In the genomic region with DNA sequence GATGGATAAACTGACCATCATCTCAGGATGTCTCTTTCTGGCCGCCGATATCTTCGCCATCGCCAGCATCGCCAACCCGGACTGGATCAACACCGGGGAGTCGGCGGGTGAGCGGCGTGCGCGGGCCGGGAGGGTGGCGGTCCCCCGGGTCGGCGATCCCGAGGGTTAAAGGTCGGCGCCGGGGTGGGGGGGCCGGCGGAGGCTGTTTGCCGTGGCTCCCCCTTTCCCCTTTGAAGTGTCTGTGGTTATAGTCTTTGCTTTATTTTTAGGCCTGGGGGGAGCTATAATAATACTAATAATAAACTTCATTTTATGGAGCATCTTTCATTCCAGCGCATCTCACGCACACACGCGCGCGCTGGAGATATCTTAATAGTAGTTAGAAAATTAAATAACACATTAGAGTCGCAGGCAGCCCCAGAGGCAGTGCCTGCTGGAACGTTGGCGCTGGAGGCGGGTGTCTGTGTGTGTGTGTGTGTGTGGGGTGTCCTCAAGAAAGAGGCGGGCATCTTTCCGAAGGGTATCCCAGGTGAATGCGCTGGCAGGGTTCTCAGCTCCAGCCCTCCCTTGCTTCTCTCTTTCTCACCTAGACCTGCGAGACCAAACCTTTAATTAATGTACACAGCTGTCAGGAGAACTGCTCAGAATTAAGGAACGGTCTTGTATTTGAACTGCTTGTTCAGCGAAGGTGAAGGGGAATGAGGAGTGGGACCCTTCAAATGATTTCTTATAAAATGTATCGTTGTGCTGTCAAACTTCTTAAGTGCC, we compare ENCODE assay signal across 8 mouse cellular contexts. TPM values are rescaled to one million over a fixed set of nuclear protein-coding genes. Genes with fewer than 3 reads are reported as not detected.
A peak's percentile ranks its signal among the peaks of the same experiment; 100 is the strongest.
DNase-seq lines count a peak whose midpoint lies in the region; ATAC-seq and TF ChIP-seq lines count a peak whose summit lies in the region.

No protein-coding gene starts in this region.

- no peak for TF ChIP-seq POLR2A in ES-Bruce4 (IDR thresholded peaks at IDR 0.05; ENCODE audit: insufficient read depth, low read length)

- 1% methylated on average over 42 of the region's 42 CpGs for WGBS in forebrain, embryonic 13.5 days
- 2% methylated on average over 42 of the region's 42 CpGs for WGBS in hindbrain, embryonic 10.5 days

- H3K27me3 ChIP-seq in ES-Bruce4 (ENCODE audit: control insufficient read depth, insufficient read depth, low read length, poor library complexity, severe bottlenecking), result no peaks in the 10 kb centered on the region
- H3K27me3 ChIP-seq in forebrain, embryonic 13.5 days, result no peaks in the 10 kb centered on the region
- H3K27me3 ChIP-seq in hindbrain, embryonic 10.5 days (ENCODE audit: insufficient read depth, poor library complexity, severe bottlenecking), result no peaks in the 10 kb centered on the region

- peak; percentile 66 for ATAC-seq in forebrain, embryonic 13.5 days

- H3K27ac ChIP-seq in ES-Bruce4 (ENCODE audit: insufficient read depth, low read length), result no peak overlapping the region
- peak overlapping the region; percentile 21; the same call in 1 of the 2 replicates for H3K27ac ChIP-seq in brown adipose tissue, adult 24 weeks (replicated peaks; ENCODE audit: low read depth, low read length)
- peak overlapping the region; percentile 41 for H3K27ac ChIP-seq in forebrain, embryonic 13.5 days
- peak overlapping the region; percentile 94 for H3K27ac ChIP-seq in hindbrain, embryonic 10.5 days

- peak overlapping the region; percentile 91 for H3K9ac ChIP-seq in ES-Bruce4 (ENCODE audit: low read depth, poor library complexity, severe bottlenecking)
- peak overlapping the region; percentile 92 for H3K9ac ChIP-seq in forebrain, embryonic 13.5 days

- TF ChIP-seq CTCF in ES-Bruce4 (IDR thresholded peaks at IDR 0.05; ENCODE audit: low read depth, low read length), result no peak

- peak overlapping the region; percentile 91 for H3K4me2 ChIP-seq in forebrain, embryonic 13.5 days

- H3K4me3 ChIP-seq in ES-Bruce4 (ENCODE audit: low read depth, low read length), result peak overlapping the region; percentile 80
- H3K4me3 ChIP-seq in brown adipose tissue, adult 24 weeks (ENCODE audit: insufficient read depth, low read depth, low read length), result peak overlapping the region; percentile 100
- H3K4me3 ChIP-seq in forebrain, embryonic 13.5 days, result peak overlapping the region; percentile 94
- peak overlapping the region; percentile 97 for H3K4me3 ChIP-seq in hindbrain, embryonic 10.5 days

- no peaks in the 10 kb centered on the region for H3K4me1 ChIP-seq in ES-Bruce4 (ENCODE audit: control insufficient read depth, insufficient read depth, low read length)
- H3K4me1 ChIP-seq in brown adipose tissue, adult 24 weeks (ENCODE audit: control insufficient read depth, insufficient read depth, insufficient read length, low read length), result peaks cover 12% of the 10 kb centered on the region
- H3K4me1 ChIP-seq in forebrain, embryonic 13.5 days, result peaks cover 46% of the 10 kb centered on the region
- peaks cover 35% of the 10 kb centered on the region for H3K4me1 ChIP-seq in hindbrain, embryonic 10.5 days (replicated peaks)

- TF ChIP-seq EP300 in ES-Bruce4 (IDR thresholded peaks at IDR 0.05; ENCODE audit: insufficient read depth, low read depth, low read length), result no peak

- no peaks in the 10 kb centered on the region for H3K9me3 ChIP-seq in ES-Bruce4 (replicated peaks; ENCODE audit: control insufficient read depth, insufficient read depth, low read length, poor library complexity, severe bottlenecking)
- no peaks in the 10 kb centered on the region for H3K9me3 ChIP-seq in forebrain, embryonic 13.5 days (replicated peaks)
- H3K9me3 ChIP-seq in hindbrain, embryonic 10.5 days, result no peaks in the 10 kb centered on the region

- peak; percentile 27 for DNase-seq in hindbrain, embryonic 10.5 days (ENCODE audit: low spot score)
- peak; percentile 30 to 58 for DNase-seq in layer of hippocampus, postnatal 10 days (ENCODE audit: low spot score in 2 of 2)
- DNase-seq in lung, postnatal 14 days, result peak; percentile 31
- peak; percentile 58 to 62 for DNase-seq in right cerebral cortex, postnatal 10 days (ENCODE audit: low spot score in 2 of 2)
- peak; percentile 49 for DNase-seq in yolk sac, embryonic 10.5 days (ENCODE audit: low spot score)

- no peaks in the 10 kb centered on the region for H3K36me3 ChIP-seq in ES-Bruce4 (ENCODE audit: control insufficient read depth, insufficient read depth, low read length, poor library complexity, severe bottlenecking)
- H3K36me3 ChIP-seq in forebrain, embryonic 13.5 days (ENCODE audit: poor library complexity, severe bottlenecking), result no peaks in the 10 kb centered on the region
- no peaks in the 10 kb centered on the region for H3K36me3 ChIP-seq in hindbrain, embryonic 10.5 days

RNA-seq across cellular contexts. Expression of a gene that starts 0.5 kb away (rescaled TPM):
- 34.1 and 35.7 TPM in 2 replicates for polyA plus RNA-seq in ES-Bruce4 (2011; ENCODE audit: insufficient read depth, insufficient read length, low read depth, missing spikeins)
- 20.5 and 20.6 TPM in 2 replicates for polyA plus RNA-seq in brown adipose tissue, adult 24 weeks (2012; ENCODE audit: insufficient read depth, insufficient read length, missing spikeins)
- polyA plus RNA-seq in forebrain, embryonic 13.5 days (2015; fragmentation: Nextera tagmentation; extraction: Ambion mirVana), result 14.1 and 16.5 TPM in 2 replicates
- polyA plus RNA-seq in hindbrain, embryonic 10.5 days (2016; fragmentation: Nextera tagmentation; extraction: Ambion mirVana), result 10.4 and 13.8 TPM in 2 replicates
- total RNA-seq in layer of hippocampus, postnatal 10 days (2021), result 10 to 100 TPM; 50.0 to 57.7 TPM

RNA-seq across cellular contexts. Expression of a gene that starts 7.8 kb away (rescaled TPM):
- polyA plus RNA-seq in ES-Bruce4 (2011; ENCODE audit: insufficient read depth, insufficient read length, low read depth, missing spikeins), result not detected in 2 replicates
- polyA plus RNA-seq in brown adipose tissue, adult 24 weeks (2012; ENCODE audit: insufficient read depth, insufficient read length, missing spikeins), result 0.95 and 1.5 TPM in 2 replicates
- polyA plus RNA-seq in forebrain, embryonic 13.5 days (2015; fragmentation: Nextera tagmentation; extraction: Ambion mirVana), result 0.23 and 0.57 TPM in 2 replicates
- 0.35 and 0.40 TPM in 2 replicates for polyA plus RNA-seq in hindbrain, embryonic 10.5 days (2016; fragmentation: Nextera tagmentation; extraction: Ambion mirVana)
- total RNA-seq in layer of hippocampus, postnatal 10 days (2021), result under 1 TPM in 1 of 2 experiments, not detected in 1; 0.27 TPM

RNA-seq across cellular contexts. Expression of a gene that starts 43.0 kb away (rescaled TPM):
- 274 and 293 TPM in 2 replicates for polyA plus RNA-seq in ES-Bruce4 (2011; ENCODE audit: insufficient read depth, insufficient read length, low read depth, missing spikeins)
- 1,707 and 1,711 TPM in 2 replicates for polyA plus RNA-seq in brown adipose tissue, adult 24 weeks (2012; ENCODE audit: insufficient read depth, insufficient read length, missing spikeins)
- polyA plus RNA-seq in forebrain, embryonic 13.5 days (2015; fragmentation: Nextera tagmentation; extraction: Ambion mirVana), result 209 and 210 TPM in 2 replicates
- 165 and 174 TPM in 2 replicates for polyA plus RNA-seq in hindbrain, embryonic 10.5 days (2016; fragmentation: Nextera tagmentation; extraction: Ambion mirVana)
- total RNA-seq in layer of hippocampus, postnatal 10 days (2021), result 100 to 1,000 TPM; 218 to 263 TPM
